Mouse (Mus musculus) spleen, adult 2 months (tissue): Measurements from ENCODE around the gene Pik3c2b.

Experiments used
- CTCF ChIP-seq: fragments of 200-500 bp; IDR thresholded peaks from 2 replicates; pipeline ENCODE4 v1.5.1; 2011; ENCODE audit warnings: mild to moderate bottlenecking, inconsistent platforms; ENCODE audit not compliant: insufficient read depth, insufficient read length, insufficient replicate concordance; ENCODE audit errors: extremely low read depth
- POLR2A ChIP-seq: fragments of 200-500 bp; IDR thresholded peaks from 2 replicates; pipeline ENCODE4 v1.6.1; 2011; ENCODE audit warnings: low read depth, low read length, inconsistent platforms

- TF ChIP-seq CTCF (no peak), POLR2A (no peak)
Observed at GRCm38 (mm10) chr1:133118127-133118526, 72.7 kb downstream of the Pik3c2b start.
